Mouse (Mus musculus) embryo, embryonic 9.5 days (tissue): ENCODE data around the gene Nap1l5.

Experiments used
- DNase-seq: peaks from one replicate; pipeline ENCODE4 v3.0.0-alpha.2; 2017; ENCODE audit errors: extremely low spot score

Gene Nap1l5

DNA sequence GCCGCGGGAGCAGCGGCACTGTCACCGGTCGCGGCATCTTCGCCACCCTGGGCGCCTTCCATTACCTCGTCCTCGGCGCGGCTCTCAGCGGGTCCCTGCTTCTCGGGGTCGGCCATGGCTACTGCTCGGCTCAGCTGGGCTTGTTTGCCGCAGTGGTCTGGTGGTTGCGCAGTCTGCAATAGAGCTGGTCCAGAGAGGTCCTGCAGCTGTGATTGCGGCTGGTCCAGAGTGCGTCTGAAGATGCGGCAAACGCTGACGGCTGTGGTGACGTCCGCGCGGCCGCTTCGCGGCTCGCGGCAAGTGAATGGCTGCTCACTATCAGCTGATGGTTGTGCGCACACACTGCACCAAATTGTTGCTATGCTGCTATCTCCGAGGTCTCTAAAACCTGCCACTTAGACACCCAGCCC lies at the start of gene Nap1l5:
Gene Nap1l5 (minus strand): TSS at position 225 of the 410 bp plus-strand sequence.
- DNase-seq, result peak; percentile 32

DNA sequence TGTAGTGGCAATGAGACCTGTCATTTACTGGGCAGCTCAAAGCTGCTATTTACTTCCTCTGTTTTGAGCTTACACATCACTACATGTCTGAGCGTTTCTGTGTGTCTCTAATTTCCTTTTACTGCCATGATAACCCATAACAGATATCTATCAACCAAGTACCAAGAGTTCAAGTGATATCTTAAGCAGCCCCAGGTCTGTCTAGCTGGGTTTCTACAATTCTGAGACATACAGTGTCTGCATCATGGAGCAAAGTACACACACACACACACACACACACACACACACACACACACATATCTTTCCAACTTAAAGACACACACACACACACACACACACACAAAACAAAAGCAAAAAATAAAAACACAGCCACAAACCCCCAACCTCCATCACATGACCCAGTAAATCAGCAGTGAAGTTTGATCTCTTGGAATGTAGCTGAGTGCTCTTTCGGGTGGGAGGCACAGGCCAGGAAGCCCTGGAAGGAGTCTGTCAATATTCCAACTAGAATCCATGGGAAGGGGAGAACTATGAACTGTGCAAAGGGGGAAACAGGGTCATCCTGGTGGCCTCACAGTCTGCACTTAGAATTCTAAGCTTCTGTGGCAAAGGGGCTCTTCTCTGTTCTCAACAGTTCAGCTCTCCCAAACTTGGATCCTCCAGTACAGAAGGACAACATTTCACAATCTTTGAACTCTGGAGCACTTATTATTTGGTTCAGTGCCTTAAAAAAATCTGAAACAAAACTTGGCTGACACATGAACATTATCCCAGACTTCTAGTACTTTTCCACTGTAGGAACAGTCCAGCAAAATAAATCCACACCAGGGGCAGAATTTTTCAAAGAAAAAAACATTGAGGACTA lies 44.5 kb upstream of the Nap1l5 start:
- DNase-seq, result no peak

DNA sequence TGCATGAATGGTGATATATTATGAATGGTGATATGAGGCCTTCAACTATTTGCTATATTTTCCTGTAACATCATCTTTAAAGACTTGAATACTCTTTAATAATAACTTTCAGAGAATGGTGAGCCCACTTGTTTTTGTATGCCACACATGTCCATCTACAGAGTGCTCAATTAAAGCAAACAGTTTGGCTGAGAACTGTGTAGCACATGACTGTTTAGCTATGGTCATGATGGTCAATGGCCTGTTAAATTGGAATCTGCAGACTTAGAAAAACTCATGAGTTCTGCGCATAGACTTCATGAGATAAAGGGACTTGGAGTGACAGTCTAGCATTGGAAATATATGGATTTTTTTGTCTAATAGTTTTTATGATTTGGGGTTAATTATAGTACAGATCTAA lies 43.5 kb upstream of the Nap1l5 start:
- no peak for DNase-seq

- no peak for DNase-seq
These were observed 40.0 kb upstream of the Nap1l5 start for GRCm38 (mm10) chr6:58946840-58947239.

- no peak for DNase-seq
These were observed 39.4 kb upstream of the Nap1l5 start for GRCm38 (mm10) chr6:58946246-58946645.

- DNase-seq, result no peak
These were observed 37.1 kb upstream of the Nap1l5 start for GRCm38 (mm10) chr6:58943958-58944357.

GRCm38 (mm10) chr6:58942276-58942675 lies 35.4 kb upstream of the Nap1l5 start:
- no peak for DNase-seq

- DNase-seq, result no peak
These were observed 30.9 kb upstream of the Nap1l5 start for GRCm38 (mm10) chr6:58937726-58938125.

GRCm38 (mm10) chr6:58934144-58934543 lies 27.3 kb upstream of the Nap1l5 start:
- DNase-seq, result no peak

DNA sequence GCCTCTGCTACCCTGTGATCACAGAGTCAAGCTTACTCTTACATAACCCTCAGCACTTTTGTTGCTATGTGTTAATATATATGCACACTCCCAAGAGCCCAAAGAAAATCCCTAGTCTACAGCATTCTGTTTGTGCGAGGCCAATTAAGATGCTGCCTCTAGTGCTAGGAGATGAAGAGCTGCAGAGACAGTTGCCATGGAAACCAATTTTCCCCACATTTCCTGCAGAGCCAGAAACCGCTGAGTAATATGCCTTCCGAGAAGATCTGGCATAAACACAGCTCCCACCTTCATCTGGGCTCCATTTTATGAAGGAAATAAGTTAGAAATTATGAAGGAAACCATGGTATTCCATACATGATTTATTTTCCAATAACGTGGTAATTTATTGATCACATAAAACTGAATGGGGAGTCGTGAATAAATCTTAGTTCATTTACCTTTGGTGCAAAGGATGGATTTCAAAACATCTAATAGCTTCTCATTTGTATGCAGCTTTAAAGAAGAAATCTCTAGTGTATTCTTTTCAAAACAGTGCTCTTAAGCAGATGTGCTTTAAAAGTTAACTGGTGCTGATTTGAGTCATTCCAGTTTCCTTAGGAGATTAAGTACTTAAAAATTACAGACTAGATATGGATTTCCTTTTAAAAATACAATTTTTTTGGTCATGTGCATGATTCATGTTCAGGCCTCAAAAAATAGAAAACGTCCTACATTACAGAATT lies 26.5 kb upstream of the Nap1l5 start:
- DNase-seq, result peak; percentile 13

GRCm38 (mm10) chr6:58932515-58933188 lies 25.8 kb upstream of the Nap1l5 start:
- DNase-seq, result no peak

- DNase-seq, result no peak
These were observed 24.3 kb upstream of the Nap1l5 start for GRCm38 (mm10) chr6:58931149-58931548.

DNA sequence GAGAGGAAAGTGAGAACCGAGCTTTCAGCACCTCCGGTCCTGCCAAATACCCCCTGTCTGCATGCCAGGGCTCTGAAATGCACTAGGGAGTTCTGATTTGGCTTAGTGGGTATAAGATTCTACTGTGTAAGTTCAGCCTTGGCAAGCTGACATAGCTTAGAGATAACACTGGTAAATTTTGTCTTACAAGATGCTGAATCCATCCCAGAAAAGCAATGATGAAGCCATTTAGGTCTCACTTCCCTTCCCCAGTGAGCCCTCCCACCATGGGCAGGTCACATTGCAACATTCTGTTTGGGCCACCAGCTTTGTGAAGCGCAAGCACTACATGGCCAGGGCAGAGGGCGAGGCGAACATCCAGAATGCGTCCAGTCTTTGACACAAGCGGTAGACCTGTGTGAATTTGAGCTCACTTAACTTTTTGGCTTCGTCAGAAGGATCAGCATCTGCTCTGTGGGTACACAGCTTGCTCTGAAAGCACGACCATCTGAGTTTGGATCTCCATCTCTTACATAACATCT lies 23.1 kb upstream of the Nap1l5 start:
- DNase-seq, result no peak

DNA sequence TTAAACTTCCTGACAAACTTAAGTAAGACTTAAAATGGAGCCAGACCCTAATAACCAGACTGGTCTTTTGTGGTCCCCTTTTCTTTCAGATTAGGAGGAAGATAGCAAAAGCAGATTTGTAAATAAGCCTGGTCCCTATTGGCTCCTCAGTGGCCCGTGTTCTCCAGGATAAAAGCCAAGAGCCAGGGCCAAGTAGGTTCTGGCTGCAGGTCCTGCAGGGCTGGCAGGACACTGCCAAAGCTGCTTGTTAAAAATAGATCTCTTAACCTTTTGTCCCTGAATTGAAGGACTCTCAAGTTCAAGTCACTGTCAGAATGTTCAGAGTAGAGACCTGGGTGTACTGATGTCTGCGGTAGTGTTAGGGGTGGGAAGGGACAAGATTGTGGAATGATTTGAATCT lies 21.0 kb upstream of the Nap1l5 start:
- no peak for DNase-seq

DNA sequence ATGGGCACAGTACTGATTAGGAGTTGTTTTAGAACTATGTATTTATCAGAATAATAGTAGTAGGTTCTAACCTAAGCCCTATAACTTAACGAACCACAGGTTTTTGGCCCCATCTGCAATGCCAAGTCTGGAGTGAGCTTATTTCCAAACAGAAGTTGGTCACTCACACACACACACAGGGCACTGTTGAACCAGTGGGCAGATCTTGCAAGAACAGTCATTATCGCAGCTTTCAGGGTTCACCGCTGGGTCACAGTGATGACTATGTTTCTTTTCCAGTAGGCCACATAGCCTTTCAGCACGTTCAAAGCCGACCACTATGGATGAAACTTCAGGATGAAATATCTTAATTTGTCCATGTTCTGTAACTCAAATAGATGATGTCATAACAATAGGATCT lies 15.6 kb upstream of the Nap1l5 start:
- DNase-seq, result no peak

DNA sequence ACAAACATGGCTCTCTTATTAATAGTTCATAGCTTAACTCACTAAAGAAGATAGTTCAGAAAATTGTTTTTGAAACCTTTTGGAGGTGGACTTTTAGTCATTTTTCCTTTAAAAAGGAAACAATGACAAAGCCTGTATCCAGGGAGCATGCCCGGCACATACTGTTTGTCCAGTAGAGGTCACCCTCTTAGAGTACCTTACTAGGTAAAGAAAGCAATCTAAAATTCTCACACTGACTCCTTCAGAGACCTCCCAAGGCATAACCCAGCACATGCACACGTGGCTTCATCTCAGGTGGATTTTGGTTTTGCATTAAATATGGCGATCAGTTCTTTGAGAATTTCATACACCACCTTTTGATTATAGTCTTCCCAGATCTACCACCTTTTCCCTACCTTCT lies 14.7 kb upstream of the Nap1l5 start:
- DNase-seq, result no peak

GRCm38 (mm10) chr6:58920735-58921134 lies 13.9 kb upstream of the Nap1l5 start:
- no peak for DNase-seq

DNA sequence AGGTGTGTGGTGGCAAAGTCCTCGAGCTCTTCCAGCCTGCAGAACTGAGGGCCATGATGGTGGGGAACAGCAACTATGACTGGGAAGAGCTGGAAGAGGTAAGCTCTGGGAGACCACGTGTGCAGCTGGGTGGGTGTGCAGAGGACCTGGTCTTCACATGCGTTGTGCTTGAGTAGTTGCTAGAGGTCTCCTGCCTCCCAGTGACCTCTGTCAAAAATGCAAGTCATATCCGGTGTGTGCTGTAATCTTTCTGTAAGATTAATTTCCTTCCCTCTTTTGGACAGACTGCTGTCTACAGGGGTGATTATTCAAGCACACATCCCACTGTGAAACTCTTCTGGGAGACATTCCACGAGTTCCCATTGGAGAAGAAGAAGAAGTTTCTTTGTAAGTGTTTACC lies 9.6 kb upstream of the Nap1l5 start:
- DNase-seq, result no peak

- no peak for DNase-seq
These were observed 7.1 kb upstream of the Nap1l5 start for GRCm38 (mm10) chr6:58913971-58914370.

- DNase-seq, result no peak
These were observed 6.7 kb upstream of the Nap1l5 start for GRCm38 (mm10) chr6:58913551-58913950.

- DNase-seq, result no peak
These were observed 6.0 kb upstream of the Nap1l5 start for GRCm38 (mm10) chr6:58912842-58913241.

DNA sequence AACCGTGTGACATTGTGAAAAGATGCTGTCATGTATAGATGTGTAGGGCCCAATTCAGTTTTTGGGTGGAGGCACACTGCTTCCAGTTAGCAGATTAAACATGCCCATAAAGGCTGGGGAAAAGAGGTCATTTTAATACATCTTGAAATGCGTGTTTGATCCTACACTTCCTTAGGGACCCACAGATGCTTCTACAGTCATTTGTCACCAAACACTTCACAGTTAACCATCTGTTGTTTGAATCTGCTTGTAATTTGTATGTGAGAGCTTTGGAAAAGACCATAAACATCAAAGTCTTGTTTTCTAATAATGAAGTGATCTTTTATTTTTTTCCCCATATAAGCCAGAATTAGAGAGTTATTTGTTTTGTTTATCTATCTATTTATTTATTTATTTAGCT lies 915 bp upstream of the Nap1l5 start:
- DNase-seq, result no peak
